Mouse (Mus musculus): ENCODE data around the gene Sphk1.
A peak's percentile ranks its signal among the peaks of the same experiment; 100 is the strongest.

Gene Sphk1

GRCm38 (mm10) chr11:116508689-116509088 lies 22.0 kb upstream of the Sphk1 start:
- DNase-seq, result no peak

- DNase-seq, result no peak
Measured at GRCm38 (mm10) chr11:116511301-116511868, 19.3 kb upstream of the Sphk1 start.

GRCm38 (mm10) chr11:116512154-116512553 lies 18.6 kb upstream of the Sphk1 start:
- no peak for DNase-seq

- no peak for DNase-seq
Measured at GRCm38 (mm10) chr11:116512987-116513386, 17.7 kb upstream of the Sphk1 start.

GRCm38 (mm10) chr11:116513531-116514038 lies 17.1 kb upstream of the Sphk1 start:
- DNase-seq, result no peak

- DNase-seq, result no peak
Measured at GRCm38 (mm10) chr11:116515330-116516020, 15.2 kb upstream of the Sphk1 start.

- DNase-seq, result no peak
Measured at GRCm38 (mm10) chr11:116518482-116518881, 12.2 kb upstream of the Sphk1 start.

GRCm38 (mm10) chr11:116521143-116521542 lies 9.6 kb upstream of the Sphk1 start:
- peak; percentile 38 for DNase-seq

- no peak for DNase-seq
Measured at GRCm38 (mm10) chr11:116522046-116522445, 8.7 kb upstream of the Sphk1 start.

- DNase-seq, result peak; percentile 54
Measured at GRCm38 (mm10) chr11:116522886-116523698, 7.6 kb upstream of the Sphk1 start.

- peak; percentile 35 for DNase-seq
Measured at GRCm38 (mm10) chr11:116523699-116524189, 7.0 kb upstream of the Sphk1 start.

GRCm38 (mm10) chr11:116528636-116529320 lies 1.9 kb upstream of the Sphk1 start:
- no peak for DNase-seq

- DNase-seq, result no peak
Measured at GRCm38 (mm10) chr11:116531371-116532191, 856 bp downstream of the Sphk1 start.

- DNase-seq, result peak; percentile 23
Measured at GRCm38 (mm10) chr11:116532262-116532809, 1.6 kb downstream of the Sphk1 start.

GRCm38 (mm10) chr11:116532810-116533338 lies 2.1 kb downstream of the Sphk1 start:
- DNase-seq, result peak; percentile 57

- no peak for DNase-seq
Measured at GRCm38 (mm10) chr11:116533341-116534153, 2.8 kb downstream of the Sphk1 start.

- peak; percentile 76 for DNase-seq
Measured at GRCm38 (mm10) chr11:116534154-116534865, 3.6 kb downstream of the Sphk1 start.

- DNase-seq, result no peak
Measured at GRCm38 (mm10) chr11:116536685-116537084, 6.0 kb downstream of the Sphk1 start.

- no peak for DNase-seq
Measured at GRCm38 (mm10) chr11:116537388-116537787, 6.7 kb downstream of the Sphk1 start.
